Mouse (Mus musculus) lung, postnatal 25 days (tissue): ENCODE results near the gene Slc22a29.
"Not testable (repeated sequence)": the region's sequence is repeated elsewhere in the genome, so short reads cannot be mapped to it uniquely, and the experiment has no call there.

Source experiments
- DNase-seq: peaks from one replicate; pipeline ENCODE4 v3.0.0; 2022; ENCODE audit warnings: low spot score

Gene Slc22a29

GRCm38 (mm10) chr19:8218800-8219199, at the start of gene Slc22a29:
Slc22a29 (minus strand) TSS chr19:8218900.
- DNase-seq: no peak

GRCm38 (mm10) chr19:8265324-8265723, 46.6 kb upstream of the Slc22a29 start:
- DNase-seq: no peak

GRCm38 (mm10) chr19:8252705-8253037, 34.0 kb upstream of the Slc22a29 start:
- no peak for DNase-seq

GRCm38 (mm10) chr19:8251896-8252704, 33.4 kb upstream of the Slc22a29 start:
- DNase-seq: peak; percentile 0

- no peak for DNase-seq
Observed at GRCm38 (mm10) chr19:8228916-8229315, 10.2 kb upstream of the Slc22a29 start.

- DNase-seq: no peak
Observed at GRCm38 (mm10) chr19:8148787-8149523, 69.7 kb downstream of the Slc22a29 start.

GRCm38 (mm10) chr19:8142716-8143115, 76.0 kb downstream of the Slc22a29 start:
- DNase-seq: not testable (repeated sequence)

- not testable (repeated sequence) for DNase-seq
Observed at GRCm38 (mm10) chr19:8134127-8134841, 84.4 kb downstream of the Slc22a29 start.

- not testable (repeated sequence) for DNase-seq
Observed at GRCm38 (mm10) chr19:8131881-8132280, 86.8 kb downstream of the Slc22a29 start, which contains the start of gene Slc22a28. Slc22a28 (minus strand) TSS chr19:8131982.
